Mouse (Mus musculus) bone marrow macrophage, adult 2 months (primary cell): ENCODE results near the gene Sgsm3. TPM values are rescaled to one million over a fixed set of nuclear protein-coding genes. Genes with fewer than 3 reads are reported as not detected.
A peak's percentile ranks its signal among the peaks of the same experiment; 100 is the strongest.

Source experiments
- H3K27ac ChIP-seq: 2 replicates; pipeline ENCODE4 v1.5.1; 2012; ENCODE audit warnings: low read depth, low read length; ENCODE audit not compliant: insufficient read depth
- H3K4me1 ChIP-seq: 2 replicates; pipeline ENCODE4 v1.6.1; 2012; ENCODE audit warnings: low read length; ENCODE audit not compliant: control insufficient read depth, insufficient read depth
- H3K4me3 ChIP-seq: 2 replicates; pipeline ENCODE4 v1.5.1; 2012; ENCODE audit warnings: mild to moderate bottlenecking, low read length, moderate library complexity; ENCODE audit not compliant: insufficient read depth
- CTCF ChIP-seq: IDR thresholded peaks from 2 replicates; pipeline ENCODE4 v1.5.1; 2012; ENCODE audit warnings: low read depth, mild to moderate bottlenecking, low read length, moderate library complexity
- POLR2A ChIP-seq: IDR thresholded peaks from 2 replicates; pipeline ENCODE4 v1.6.1; 2012; ENCODE audit warnings: mild to moderate bottlenecking, low read depth, low read length, borderline replicate concordance
- polyA plus RNA-seq: library from polyadenylated mRNA; stranded (reverse); fragments of >200 nt; gene quantifications from 2 replicates; pipeline ENCODE4 v1.2.4, GENCODE M21; 2012; ENCODE audit not compliant: missing spikeins, insufficient read depth, insufficient read length

Sgsm3 gene
- polyA plus RNA-seq, 1 experiment = 9.8 TPM

DNA sequence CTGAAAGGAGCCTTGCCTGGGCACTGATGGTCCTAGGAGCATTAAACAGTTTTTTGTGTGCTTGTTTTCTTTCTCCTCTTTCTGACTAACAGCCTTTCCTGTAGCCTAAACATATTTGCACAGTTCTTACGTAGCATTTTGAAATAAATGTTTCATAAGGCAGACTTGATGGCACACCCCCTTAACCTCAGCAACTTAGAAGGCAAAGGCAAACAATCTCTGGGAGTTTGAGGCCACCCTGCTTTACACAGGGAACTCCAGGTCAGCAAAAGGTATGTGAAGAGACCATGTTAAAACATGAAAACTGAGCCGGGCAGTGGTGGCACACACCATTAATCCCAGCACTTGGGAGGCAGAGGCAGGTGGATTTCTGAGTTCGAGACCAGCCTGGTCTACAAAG is 1.9 kb upstream of the Sgsm3 start:
- peaks cover 16% of the 10 kb centered on the region for H3K4me1 ChIP-seq

DNA sequence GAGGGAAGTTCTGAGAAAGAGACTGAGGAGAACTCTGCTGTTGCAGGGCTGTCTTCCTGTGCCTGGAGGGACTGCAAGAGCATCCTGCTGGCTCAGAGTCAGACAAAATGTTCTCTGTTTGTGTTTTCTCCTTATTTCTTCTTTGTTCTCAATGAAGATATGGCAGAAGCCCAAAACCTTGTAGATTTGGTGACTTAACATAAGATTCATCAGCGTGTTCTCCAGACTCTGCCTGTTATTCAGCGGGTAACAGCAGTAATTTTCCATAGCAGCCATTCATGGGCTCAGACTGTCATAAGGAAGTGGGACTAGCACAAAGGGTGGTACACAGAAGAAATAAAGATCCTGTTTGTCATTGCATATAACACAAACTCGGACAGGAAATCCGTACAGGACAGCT is 2.0 kb downstream of the Sgsm3 start:
- Histone ChIP-seq H3K27ac (no peak overlapping the region), H3K4me3 (no peak overlapping the region), H3K4me1 (peaks cover 24% of the 10 kb centered on the region)
- no peak for TF ChIP-seq CTCF
- no peak for TF ChIP-seq POLR2A

More for the DNA sequence above, 1.9 kb upstream of the Sgsm3 start:
- no peak overlapping the region for H3K27ac ChIP-seq
- TF ChIP-seq CTCF (no peak), POLR2A (no peak)
- H3K4me3 ChIP-seq = no peak overlapping the region

DNA sequence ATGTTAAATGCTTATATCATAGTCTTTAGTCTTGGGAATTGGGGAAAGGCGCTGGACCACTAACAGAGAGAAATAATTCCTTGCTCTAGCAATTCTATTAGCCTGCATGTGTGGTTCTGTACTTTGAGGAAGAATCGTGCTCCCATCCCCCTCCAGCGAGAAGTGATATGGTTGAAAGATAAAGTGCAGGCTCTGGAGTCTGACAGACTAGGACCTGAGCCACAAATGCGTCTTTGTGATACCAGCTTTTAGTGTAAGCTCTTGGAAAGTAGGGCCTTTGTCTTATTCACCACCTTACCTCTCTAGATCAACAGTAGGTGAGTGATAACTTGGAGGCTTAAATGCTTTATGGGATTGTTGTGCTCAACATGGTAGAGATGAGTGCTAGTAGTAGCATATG is 3.6 kb downstream of the Sgsm3 start:
- Histone ChIP-seq H3K4me1 (peaks cover 24% of the 10 kb centered on the region), H3K4me3 (no peak overlapping the region), H3K27ac (no peak overlapping the region)
- TF ChIP-seq POLR2A (no peak), CTCF (no peak)

- H3K4me1 ChIP-seq = peaks cover 27% of the 10 kb centered on the region
- no peak for TF ChIP-seq CTCF
- no peak for TF ChIP-seq POLR2A
- no peak overlapping the region for H3K27ac ChIP-seq
- no peak overlapping the region for H3K4me3 ChIP-seq
These were observed 5.7 kb downstream of the Sgsm3 start for GRCm38 (mm10) chr15:80983264-80983663.

GRCm38 (mm10) chr15:80988331-80988730 is 10.8 kb downstream of the Sgsm3 start:
- Histone ChIP-seq H3K27ac (no peak overlapping the region), H3K4me3 (no peak overlapping the region), H3K4me1 (peaks cover 13% of the 10 kb centered on the region)
- TF ChIP-seq POLR2A (no peak), CTCF (no peak)

GRCm38 (mm10) chr15:80989712-80990111 is 12.1 kb downstream of the Sgsm3 start:
- TF ChIP-seq POLR2A (no peak), CTCF (no peak)
- H3K27ac ChIP-seq = no peak overlapping the region
- no peak overlapping the region for H3K4me3 ChIP-seq
- H3K4me1 ChIP-seq = peaks cover 12% of the 10 kb centered on the region

- no peak overlapping the region for H3K27ac ChIP-seq
- H3K4me3 ChIP-seq = no peak overlapping the region
- no peak for TF ChIP-seq POLR2A
- no peak for TF ChIP-seq CTCF
- H3K4me1 ChIP-seq = peaks cover 9% of the 10 kb centered on the region
These were observed 17.4 kb downstream of the Sgsm3 start for GRCm38 (mm10) chr15:80994959-80995358.

DNA sequence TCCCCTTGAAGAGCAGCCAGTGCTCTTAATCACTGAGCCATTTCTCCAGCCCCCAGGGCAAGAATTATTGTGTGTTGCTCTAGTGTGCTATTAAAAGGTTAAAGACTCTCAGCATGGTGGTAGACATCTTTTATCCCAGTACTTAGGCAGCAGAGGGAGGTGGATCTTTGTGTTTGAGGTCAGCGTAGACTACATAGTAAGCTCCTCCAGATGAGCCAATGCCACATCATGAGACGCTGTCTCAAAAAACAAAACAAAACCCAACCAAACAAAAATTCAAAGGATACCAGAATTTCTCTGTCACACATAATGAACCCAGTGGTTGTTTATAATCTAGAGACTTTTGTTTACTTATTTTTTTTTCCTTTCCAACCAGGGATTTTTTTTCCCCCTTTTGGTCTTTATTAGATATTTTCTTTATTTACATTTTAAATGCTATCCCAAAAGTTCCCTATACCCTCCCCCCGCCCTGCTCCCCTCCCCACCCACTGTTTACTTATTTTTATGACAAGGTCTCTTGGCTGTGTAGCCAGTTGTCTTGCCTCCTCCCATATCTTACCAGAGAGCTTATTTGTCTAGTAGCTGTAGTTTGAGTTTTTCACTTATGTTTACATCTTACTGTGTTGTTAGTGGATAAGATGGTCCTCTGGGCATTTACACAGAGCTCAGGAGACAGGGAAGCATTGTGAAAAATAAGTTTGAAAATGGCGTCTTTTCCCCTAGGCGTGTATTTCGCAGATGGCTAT is 18.7 kb downstream of the Sgsm3 start:
- no peak for TF ChIP-seq POLR2A
- TF ChIP-seq CTCF = no peak
- no peak overlapping the region for H3K4me3 ChIP-seq
- H3K27ac ChIP-seq = no peak overlapping the region
- peaks cover 14% of the 10 kb centered on the region for H3K4me1 ChIP-seq

DNA sequence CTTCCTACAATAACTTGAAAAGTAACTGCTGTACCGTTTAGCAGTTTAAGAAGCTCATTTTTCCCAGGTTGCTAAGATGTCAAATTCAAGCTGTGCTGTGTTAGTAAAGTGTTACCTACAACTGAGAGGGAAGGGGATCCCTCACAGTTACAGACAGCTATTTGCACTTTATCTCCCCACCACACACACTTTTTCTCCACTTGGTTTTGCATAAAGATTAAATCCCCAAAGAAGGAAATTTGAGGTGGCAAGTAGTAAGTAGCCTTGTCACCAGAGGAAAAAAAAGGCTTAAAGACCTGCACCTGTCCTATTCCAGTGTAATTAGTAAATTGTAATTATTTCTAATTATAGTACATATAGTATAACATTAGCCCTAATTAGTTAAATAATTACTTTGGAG is 19.5 kb downstream of the Sgsm3 start:
- no peak for TF ChIP-seq POLR2A
- TF ChIP-seq CTCF = no peak
- Histone ChIP-seq H3K4me1 (peaks cover 14% of the 10 kb centered on the region), H3K27ac (no peak overlapping the region)

DNA sequence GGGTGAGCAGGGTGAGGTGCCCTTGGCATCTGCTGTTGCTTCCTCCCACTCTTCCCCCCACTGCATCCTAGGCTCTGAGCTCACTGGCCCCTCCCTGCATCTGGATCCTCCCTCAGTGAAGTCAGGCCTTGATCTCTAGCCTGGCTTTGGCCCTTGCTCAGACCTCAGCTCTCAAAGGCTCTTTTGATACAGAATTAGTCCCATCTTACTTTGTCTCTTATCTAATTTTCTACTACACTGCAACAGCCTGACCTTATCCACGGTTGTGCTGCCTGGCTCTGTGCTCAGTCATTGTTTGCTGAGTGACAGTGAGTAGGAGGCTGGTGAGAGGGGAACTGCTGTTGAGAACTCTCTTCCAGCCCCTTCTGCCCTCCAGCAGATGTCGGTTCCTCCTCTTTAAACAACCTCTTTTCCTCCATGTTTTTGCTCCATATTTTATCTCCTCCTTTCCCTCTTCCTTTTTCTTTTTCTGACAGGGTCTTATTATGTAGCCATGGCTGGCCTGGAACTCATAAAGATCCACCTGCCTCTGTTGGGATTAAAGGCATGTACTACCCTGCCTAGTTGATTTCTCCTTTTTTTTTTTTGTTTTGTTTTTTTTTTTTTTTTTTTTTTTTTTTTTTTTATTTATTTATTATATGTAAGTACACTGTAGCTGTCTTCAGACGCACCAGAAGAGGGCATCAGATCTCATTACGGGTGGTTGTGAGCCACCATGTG is 23.0 kb downstream of the Sgsm3 start:
- Histone ChIP-seq H3K27ac (peak overlapping the region; percentile 2), H3K4me3 (no peak overlapping the region), H3K4me1 (peaks cover 14% of the 10 kb centered on the region)
- no peak for TF ChIP-seq CTCF
- no peak for TF ChIP-seq POLR2A

More for the DNA sequence above, 19.5 kb downstream of the Sgsm3 start:
- no peak overlapping the region for H3K4me3 ChIP-seq
